Mouse (Mus musculus) lung, postnatal 10 days (tissue): ENCODE results near the gene Leap2.
A peak's percentile ranks its signal among the peaks of the same experiment; 100 is the strongest.

Experiments used
- DNase-seq: peaks from one replicate; pipeline ENCODE4 v3.0.0; 2021

Gene Leap2

GRCm38 (mm10) chr11:53423036-53423435 is at the start of gene Leap2:
Gene Leap2, minus strand, starts transcription at chr11:53423170.
- no peak for DNase-seq

- no peak for DNase-seq
Measured at GRCm38 (mm10) chr11:53472709-53473108, 49.7 kb upstream of the Leap2 start.

- DNase-seq = peak; percentile 93
Measured at GRCm38 (mm10) chr11:53469968-53470695, 47.2 kb upstream of the Leap2 start, which contains the start of gene Gm9837. Gene Gm9837, minus strand, starts transcription at chr11:53470479.

GRCm38 (mm10) chr11:53469294-53469967 is 46.5 kb upstream of the Leap2 start:
- no peak for DNase-seq

GRCm38 (mm10) chr11:53466231-53466971 is 43.4 kb upstream of the Leap2 start:
- peak; percentile 87 for DNase-seq

- DNase-seq = no peak
Measured at GRCm38 (mm10) chr11:53463551-53464424, 40.8 kb upstream of the Leap2 start.

- DNase-seq = no peak
Measured at GRCm38 (mm10) chr11:53461727-53462126, 38.8 kb upstream of the Leap2 start.

- no peak for DNase-seq
Measured at GRCm38 (mm10) chr11:53460192-53460591, 37.2 kb upstream of the Leap2 start.

GRCm38 (mm10) chr11:53458996-53459395 is 36.0 kb upstream of the Leap2 start:
- no peak for DNase-seq

- DNase-seq = peak; percentile 26
Measured at GRCm38 (mm10) chr11:53457372-53457954, 34.5 kb upstream of the Leap2 start.

- peak; percentile 71 for DNase-seq
Measured at GRCm38 (mm10) chr11:53456474-53457371, 33.8 kb upstream of the Leap2 start, which contains the start of the genes Gm10447 and Shroom1. Gene Gm10447, minus strand, starts transcription at chr11:53457110. Gene Shroom1, plus strand, starts transcription at chr11:53457205.

GRCm38 (mm10) chr11:53453031-53453430 is 30.1 kb upstream of the Leap2 start:
- DNase-seq = no peak

- no peak for DNase-seq
Measured at GRCm38 (mm10) chr11:53452396-53452795, 29.4 kb upstream of the Leap2 start.

GRCm38 (mm10) chr11:53451361-53451760 is 28.4 kb upstream of the Leap2 start:
- DNase-seq = no peak

- no peak for DNase-seq
Measured at GRCm38 (mm10) chr11:53450070-53450705, 27.2 kb upstream of the Leap2 start.

- no peak for DNase-seq
Measured at GRCm38 (mm10) chr11:53448529-53448928, 25.6 kb upstream of the Leap2 start.

GRCm38 (mm10) chr11:53447996-53448395 is 25.0 kb upstream of the Leap2 start:
- DNase-seq = no peak

GRCm38 (mm10) chr11:53446183-53446582 is 23.2 kb upstream of the Leap2 start:
- no peak for DNase-seq

GRCm38 (mm10) chr11:53445562-53445961 is 22.6 kb upstream of the Leap2 start:
- DNase-seq = no peak

GRCm38 (mm10) chr11:53443861-53444260 is 20.9 kb upstream of the Leap2 start:
- peak; percentile 52 for DNase-seq
